Mouse (Mus musculus) small intestine, adult 2 months (tissue): ENCODE results near the gene Mff.

Experiments used
- CTCF ChIP-seq: fragments of 200-500 bp; IDR thresholded peaks from 2 replicates; pipeline ENCODE4 v1.5.1; 2012; ENCODE audit warnings: low read depth, mild to moderate bottlenecking, control low read depth, inconsistent platforms, low read length, moderate library complexity, mixed read lengths; ENCODE audit not compliant: insufficient replicate concordance, insufficient read length; ENCODE audit errors: extremely low read depth
- POLR2A ChIP-seq: fragments of 200-500 bp; IDR thresholded peaks from 2 replicates; pipeline ENCODE4 v1.6.1; 2012; ENCODE audit warnings: low read depth, mild to moderate bottlenecking, control low read depth, inconsistent platforms, low read length, moderate library complexity

GRCm38 (mm10) chr1:82743962-82744361 lies 19.3 kb downstream of the Mff start:
- TF ChIP-seq CTCF = no peak
- no peak for TF ChIP-seq POLR2A
